Mouse (Mus musculus) embryonic fibroblast, embryonic 13.5 days (primary cell): ENCODE data around the gene Elk4. TPM values are rescaled to one million over a fixed set of nuclear protein-coding genes. Genes with fewer than 3 reads are reported as not detected.

Source experiments
- H3K27ac ChIP-seq: 2 replicates; pipeline ENCODE4 v1.5.1; 2012; ENCODE audit warnings: low read length, control low read depth, inconsistent platforms; ENCODE audit not compliant: insufficient read depth
- H3K4me1 ChIP-seq: 2 replicates; pipeline ENCODE4 v1.6.1; 2011; ENCODE audit warnings: low read length; ENCODE audit not compliant: control insufficient read depth, insufficient read depth
- H3K4me3 ChIP-seq: 2 replicates; pipeline ENCODE4 v1.5.1; 2011; ENCODE audit warnings: mild to moderate bottlenecking, control low read depth, low read length; ENCODE audit not compliant: insufficient read depth
- CTCF ChIP-seq: IDR thresholded peaks from 2 replicates; pipeline ENCODE4 v1.5.1; 2011; ENCODE audit warnings: mild to moderate bottlenecking, control low read depth, low read length, moderate library complexity, borderline replicate concordance; ENCODE audit not compliant: insufficient read depth
- POLR2A ChIP-seq: IDR thresholded peaks from 2 replicates; pipeline ENCODE4 v1.6.1; 2011; ENCODE audit warnings: low read depth, mild to moderate bottlenecking, control low read depth, low read length, moderate library complexity
- polyA plus RNA-seq: library from polyadenylated mRNA; stranded (reverse); fragments of >200 nt; gene quantifications from 2 replicates; pipeline ENCODE4 v1.2.4, GENCODE M21; 2011; ENCODE audit warnings: low read depth; ENCODE audit not compliant: missing spikeins, insufficient read length

The Elk4 gene
- 90.0 and 109 TPM in 2 replicates for polyA plus RNA-seq

DNA sequence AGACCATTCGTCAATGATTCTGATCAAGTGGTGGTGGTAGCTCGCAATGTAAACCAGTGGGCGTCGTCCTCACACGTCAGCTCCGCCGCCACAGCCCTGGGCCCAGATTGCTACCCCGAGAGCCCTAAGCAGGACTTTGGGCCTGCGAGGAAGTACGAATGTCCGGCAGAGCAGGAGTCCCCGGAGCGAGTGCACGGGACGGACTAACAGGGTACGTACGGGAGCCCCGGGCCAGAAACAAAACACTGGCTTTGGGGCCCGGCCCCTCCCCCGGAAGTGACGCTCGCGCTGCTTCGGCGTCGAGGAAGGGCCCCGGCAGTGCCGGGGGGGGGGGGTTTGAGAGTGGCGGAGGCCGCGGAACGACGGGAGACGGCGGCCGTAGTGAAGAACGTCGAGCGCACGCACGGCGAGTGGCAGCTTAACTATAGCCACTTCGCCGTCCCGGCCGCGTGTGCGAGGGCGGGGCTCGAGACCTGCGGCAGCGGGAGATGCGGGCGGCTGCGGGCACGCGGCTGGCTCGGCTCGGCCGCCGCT is at the start of gene Elk4:
Gene Elk4, plus strand, starts transcription at position 326 of the 534 bp plus-strand sequence.
- H3K4me1 ChIP-seq = peaks cover 21% of the 10 kb centered on the region
- peak within 1 kb of the TSS; percentile 94 for H3K4me3 ChIP-seq
- peak within 1 kb of the TSS; percentile 96 for H3K27ac ChIP-seq
- TF ChIP-seq POLR2A (peak; percentile 91), CTCF (no peak)

DNA sequence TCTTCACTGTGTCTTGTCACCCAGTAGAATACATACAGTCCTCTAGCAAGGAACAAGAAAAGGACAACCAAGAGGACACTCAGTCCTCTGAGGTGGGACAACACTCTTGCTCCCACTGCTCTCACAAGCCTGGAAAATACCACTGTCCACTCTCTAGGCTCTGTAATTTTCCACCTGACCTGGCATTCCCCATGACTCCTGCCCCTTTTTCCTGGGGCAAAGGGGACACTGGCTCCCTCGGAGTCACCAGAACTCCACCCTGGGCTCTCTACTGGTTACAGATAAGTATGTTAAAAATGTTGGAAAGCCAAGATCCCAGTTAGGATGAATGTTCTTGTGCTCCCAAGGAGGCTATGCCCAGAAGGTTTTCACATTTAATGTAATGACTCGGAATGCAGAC is 46.4 kb upstream of the Elk4 start:
- TF ChIP-seq POLR2A = no peak
- no peak for TF ChIP-seq CTCF
- Histone ChIP-seq H3K27ac (no peak overlapping the region), H3K4me3 (no peak overlapping the region), H3K4me1 (no peaks in the 10 kb centered on the region)

DNA sequence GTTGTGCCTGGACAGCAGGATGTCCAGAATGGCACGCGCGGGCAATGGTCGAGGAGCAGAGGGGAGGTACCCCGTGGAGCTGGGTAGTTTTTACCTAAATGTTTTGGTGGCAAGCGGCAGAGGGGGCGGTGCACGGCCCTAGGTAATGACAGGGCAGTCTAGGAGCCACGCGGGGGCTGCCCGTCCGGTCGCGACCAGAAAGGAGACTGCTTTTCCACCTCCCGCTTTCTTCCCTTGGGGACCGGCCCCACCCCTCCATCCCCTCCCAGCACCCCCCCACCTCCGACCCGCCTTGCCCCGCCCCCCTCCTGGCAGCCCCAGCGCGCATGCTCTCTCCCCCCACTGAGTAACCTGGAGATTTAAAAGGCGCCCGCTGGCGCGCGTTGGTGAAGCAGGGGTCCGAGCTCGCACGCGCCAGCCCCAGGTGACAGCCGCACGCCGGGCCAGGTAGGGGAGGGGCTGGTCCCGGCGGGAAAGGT is 44.8 kb upstream of the Elk4 start, which contains the start of gene Slc45a3:
Gene Slc45a3, plus strand, starts transcription at position 362 of the 479 bp plus-strand sequence.
- peak within 1 kb of the TSS; percentile 60 for H3K4me3 ChIP-seq
- no peak within 1 kb of the TSS for H3K27ac ChIP-seq
- TF ChIP-seq CTCF = no peak
- no peaks in the 10 kb centered on the region for H3K4me1 ChIP-seq

DNA sequence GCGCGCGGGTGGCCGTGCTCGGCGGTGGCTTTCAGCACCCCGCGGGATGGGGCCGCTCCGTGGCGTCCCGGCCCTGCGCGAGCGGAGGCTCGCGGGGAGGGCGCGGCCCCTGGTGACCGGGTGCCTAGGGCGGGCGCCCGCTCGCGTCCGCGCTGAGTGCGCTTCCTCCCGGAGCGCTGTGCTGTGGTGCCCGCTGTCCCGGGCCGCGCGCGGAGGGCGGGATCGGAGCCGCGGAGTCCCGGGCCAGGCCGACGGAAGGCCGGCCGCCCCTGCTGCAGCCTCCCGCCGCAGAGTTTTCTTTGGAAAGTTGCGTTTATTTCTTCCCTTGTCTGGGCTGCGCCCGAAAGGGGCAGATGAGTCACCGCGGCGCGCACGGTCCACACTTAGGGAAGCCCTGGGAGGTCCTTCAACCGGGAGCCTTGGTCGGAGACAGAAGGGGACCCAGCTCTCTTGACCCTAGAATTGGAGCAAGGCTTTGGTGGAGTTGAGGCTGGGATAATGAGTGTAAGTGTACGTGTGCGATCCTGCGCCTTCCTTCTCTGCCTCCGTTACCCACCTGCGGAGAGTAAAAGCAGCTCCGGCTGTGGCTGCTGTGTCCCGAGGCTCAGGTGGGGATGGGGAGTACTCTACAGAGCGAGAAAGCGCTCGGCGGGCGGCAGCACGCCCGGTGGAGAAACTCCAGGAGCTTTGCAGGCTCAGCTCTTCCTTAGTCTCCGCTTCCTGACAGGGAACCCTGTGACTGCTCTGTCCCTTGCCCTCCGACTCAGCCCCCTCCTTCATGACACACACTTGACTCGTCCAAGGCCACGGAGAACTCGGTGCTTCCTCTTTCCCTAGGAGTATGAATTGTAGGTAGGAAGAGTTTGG is 44.1 kb upstream of the Elk4 start:
- H3K4me3 ChIP-seq = peak overlapping the region; percentile 60
- H3K4me1 ChIP-seq = no peaks in the 10 kb centered on the region
- H3K27ac ChIP-seq = no peak overlapping the region
- no peak for TF ChIP-seq POLR2A
- TF ChIP-seq CTCF = no peak

DNA sequence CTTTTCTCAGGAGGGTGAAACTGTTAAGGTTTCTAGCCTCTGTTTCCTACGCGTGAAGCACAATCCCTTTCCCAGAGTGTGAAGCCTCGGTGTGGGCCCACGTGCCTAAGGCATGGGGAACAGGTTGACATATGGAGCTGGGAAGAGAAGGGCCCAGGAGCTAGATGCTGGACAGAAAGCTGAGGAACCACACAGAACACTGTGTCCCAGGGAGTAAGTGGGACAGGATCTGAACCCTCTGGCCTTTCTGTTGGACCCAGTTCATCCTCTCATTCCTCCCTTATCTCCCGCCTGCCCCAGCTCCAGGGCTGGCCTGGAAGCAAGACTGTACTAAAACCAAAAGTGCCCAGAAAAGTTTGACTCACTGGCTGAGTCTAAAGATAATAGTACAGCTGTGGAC is 43.3 kb upstream of the Elk4 start:
- no peak overlapping the region for H3K4me3 ChIP-seq
- H3K4me1 ChIP-seq = no peaks in the 10 kb centered on the region
- H3K27ac ChIP-seq = no peak overlapping the region
- TF ChIP-seq POLR2A (no peak), CTCF (no peak)

DNA sequence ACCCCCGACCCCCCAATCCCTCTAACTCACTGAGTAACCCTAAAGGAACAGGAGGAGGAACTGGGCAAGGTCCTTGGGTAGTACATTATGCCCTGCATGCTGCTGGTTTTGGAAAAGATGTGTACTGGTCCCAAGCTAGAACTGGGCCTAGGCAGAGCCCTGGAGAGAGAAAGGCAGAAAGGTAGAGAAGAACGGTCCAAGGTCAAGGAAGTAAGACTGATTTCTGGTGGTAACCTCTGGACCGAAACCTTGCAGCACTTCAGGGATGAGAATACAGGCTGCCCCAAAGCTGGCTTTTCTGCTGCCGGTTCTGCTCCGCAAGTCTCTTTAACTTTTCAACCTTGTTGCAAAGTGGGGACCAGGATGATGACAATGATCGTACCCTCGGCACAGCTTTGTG is 42.8 kb upstream of the Elk4 start:
- H3K27ac ChIP-seq = no peak overlapping the region
- H3K4me3 ChIP-seq = no peak overlapping the region
- TF ChIP-seq CTCF (no peak), POLR2A (no peak)
- no peaks in the 10 kb centered on the region for H3K4me1 ChIP-seq

DNA sequence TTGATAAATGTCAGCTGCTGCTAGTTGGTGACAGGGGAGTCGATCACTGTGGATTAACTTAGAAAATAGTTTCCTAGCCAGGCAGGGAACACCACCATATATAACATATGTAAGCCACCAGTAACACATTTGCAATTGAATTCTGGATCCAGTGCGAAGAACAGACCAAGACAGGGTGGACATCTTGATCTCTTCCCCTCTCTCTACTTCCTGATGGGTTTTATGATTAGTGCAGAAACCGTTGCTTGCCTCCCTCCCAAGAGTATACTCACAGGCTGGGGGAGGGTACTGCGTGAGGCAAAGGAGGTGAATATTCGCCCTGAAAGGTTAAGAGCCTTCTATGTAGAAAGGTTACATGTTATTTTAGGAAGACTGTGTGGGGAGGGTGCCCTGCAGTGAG is 41.6 kb upstream of the Elk4 start:
- Histone ChIP-seq H3K4me3 (no peak overlapping the region), H3K4me1 (no peaks in the 10 kb centered on the region), H3K27ac (no peak overlapping the region)
- TF ChIP-seq CTCF (no peak), POLR2A (no peak)

DNA sequence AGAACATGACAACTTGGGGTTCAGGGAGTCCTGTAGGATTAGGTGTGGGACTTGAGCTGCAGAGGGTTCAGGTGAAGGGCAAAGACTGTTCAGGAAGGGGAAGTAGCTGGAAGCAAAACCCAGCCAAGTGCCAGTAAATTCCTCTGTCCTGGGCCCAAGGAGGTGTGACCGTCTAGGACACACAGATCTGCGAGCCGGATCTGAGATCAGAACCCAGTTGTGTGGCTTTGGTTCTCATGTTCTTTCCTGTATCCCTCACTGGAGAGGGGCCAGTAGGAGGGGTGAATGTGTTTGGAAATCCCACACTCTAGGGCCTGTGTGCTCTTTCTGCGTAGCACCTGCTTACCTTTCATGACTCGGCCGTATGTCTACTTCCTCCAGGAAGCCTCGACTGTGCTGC is 40.1 kb upstream of the Elk4 start:
- Histone ChIP-seq H3K4me1 (no peaks in the 10 kb centered on the region), H3K27ac (no peak overlapping the region), H3K4me3 (no peak overlapping the region)
- TF ChIP-seq POLR2A (no peak), CTCF (no peak)

DNA sequence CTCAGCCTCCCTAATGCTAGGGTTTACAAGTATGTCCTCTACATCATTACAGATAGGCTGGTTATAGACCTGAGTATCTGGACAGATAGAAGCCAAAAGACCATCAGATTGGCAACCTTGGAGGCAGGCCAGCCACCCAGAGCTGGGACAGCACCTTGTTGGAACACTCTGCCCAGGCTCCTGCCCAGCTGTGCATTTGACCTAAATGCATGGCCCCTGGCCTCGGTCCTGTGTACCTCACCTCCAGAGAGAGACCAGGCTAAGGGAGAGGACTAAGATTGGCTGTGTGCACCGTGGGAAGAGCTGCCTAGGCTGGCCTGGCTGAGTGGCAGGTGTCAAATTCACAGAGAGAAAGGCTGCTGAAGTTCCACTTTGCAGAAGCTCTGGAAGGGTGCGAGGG is 38.9 kb upstream of the Elk4 start:
- H3K4me3 ChIP-seq = no peak overlapping the region
- no peak overlapping the region for H3K27ac ChIP-seq
- H3K4me1 ChIP-seq = no peaks in the 10 kb centered on the region
- no peak for TF ChIP-seq CTCF
- no peak for TF ChIP-seq POLR2A

DNA sequence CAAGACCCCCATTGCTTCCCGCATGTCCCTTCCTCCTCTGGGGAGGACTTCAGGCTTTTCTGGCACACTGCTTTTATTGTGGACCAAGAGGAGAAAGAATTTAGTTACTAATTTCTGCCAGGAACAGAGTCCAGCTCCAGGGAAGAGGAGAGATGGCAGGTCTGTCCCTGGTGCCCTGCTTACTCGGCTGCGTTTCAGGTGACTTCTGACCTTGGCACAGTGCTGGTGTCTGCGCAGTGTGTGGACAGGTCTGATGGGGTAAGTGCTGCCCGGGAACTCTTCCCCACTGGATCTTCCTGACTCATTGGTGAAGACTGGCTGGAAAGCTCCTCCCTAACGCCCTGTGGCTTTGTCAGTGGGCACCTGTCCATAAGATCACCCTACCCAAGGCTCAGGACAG is 38.4 kb upstream of the Elk4 start:
- H3K27ac ChIP-seq = no peak overlapping the region

More for the DNA sequence above, 38.4 kb upstream of the Elk4 start:
- Histone ChIP-seq H3K4me3 (no peak overlapping the region), H3K4me1 (no peaks in the 10 kb centered on the region)
- TF ChIP-seq POLR2A (no peak), CTCF (no peak)
